Mouse (Mus musculus) liver, embryonic 14.5 days (tissue): Measurements from ENCODE around the gene Jam2. TPM values are rescaled to one million over a fixed set of nuclear protein-coding genes. Genes with fewer than 3 reads are reported as not detected.
A peak's percentile ranks its signal among the peaks of the same experiment; 100 is the strongest.

Source experiments
- ATAC-seq: fragments of 200-750 bp; cut with Nextera tagmentation; 2 replicates; pipeline ENCODE4 v1.8.0; 2017; ENCODE audit warnings: moderate number of reproducible peaks, mild to moderate bottlenecking, moderate library complexity; ENCODE audit not compliant: insufficient read depth
- DNase-seq, 3 experiments: peaks; one replicate each; pipeline ENCODE4 v3.0.0-alpha.2; 2012 to 2013; ENCODE audit warnings: low read depth in 3 of 3, low spot score in 3 of 3
- H3K27ac ChIP-seq: fragments of 300-500 bp; sonication (generic); 2 replicates; pipeline ENCODE4 v1.5.1; 2014; ENCODE audit warnings: moderate library complexity, mild to moderate bottlenecking, control low read depth, inconsistent platforms
- H3K27me3 ChIP-seq: fragments of 300-500 bp; sonication (generic); 2 replicates; pipeline ENCODE4 v1.6.1; 2014; ENCODE audit warnings: mild to moderate bottlenecking, low read length, moderate library complexity; ENCODE audit not compliant: control insufficient read depth, insufficient read depth
- H3K36me3 ChIP-seq: fragments of 300-500 bp; sonication (generic); replicated peaks from 2 replicates; pipeline ENCODE4 v1.6.1; 2014; ENCODE audit warnings: low read depth; ENCODE audit not compliant: control insufficient read depth, insufficient read depth
- H3K4me1 ChIP-seq, 2 experiments: fragments of 200-500 bp in 1 of 2; fragments of 300-500 bp in 1 of 2; sonication (generic) in 1 of 2; replicated peaks; 2 replicates each; pipeline ENCODE4 v1.6.1; 2012 to 2014; ENCODE audit warnings: antibody characterized with exemption in 1 of 2, inconsistent platforms in 1 of 2, low read length in 1 of 2; ENCODE audit not compliant: control insufficient read depth in 2 of 2, insufficient read depth in 2 of 2
- H3K4me2 ChIP-seq: fragments of 300-500 bp; sonication (generic); 2 replicates; pipeline ENCODE4 v1.6.1; 2014; ENCODE audit warnings: low read depth, mild to moderate bottlenecking, control low read depth, moderate library complexity
- H3K4me3 ChIP-seq, 2 experiments: fragments of 200-500 bp in 1 of 2; fragments of 300-500 bp in 1 of 2; sonication (generic) in 1 of 2; 2 replicates each; pipeline ENCODE4 v1.5.1; 2012 to 2014; ENCODE audit warnings: low read depth in 2 of 2, low read length in 2 of 2, mild to moderate bottlenecking in 2 of 2, control low read depth in 1 of 2, inconsistent platforms in 1 of 2, moderate library complexity in 1 of 2; ENCODE audit not compliant: insufficient read depth in 1 of 2
- H3K9ac ChIP-seq: fragments of 300-500 bp; sonication (generic); replicated peaks from 2 replicates; pipeline ENCODE4 v1.6.1; 2014; ENCODE audit warnings: mild to moderate bottlenecking, control low read depth, moderate library complexity
- H3K9me3 ChIP-seq: fragments of 300-500 bp; sonication (generic); 2 replicates; pipeline ENCODE4 v1.6.1; 2016; ENCODE audit warnings: low read length, mixed read lengths; ENCODE audit not compliant: control insufficient read depth
- CTCF ChIP-seq: IDR thresholded peaks from 2 replicates; pipeline ENCODE4 v1.5.1; 2016; ENCODE audit warnings: antibody characterized with exemption, low read depth, control low read depth
- EP300 ChIP-seq: IDR thresholded peaks from 2 replicates; pipeline ENCODE4 v1.6.1; 2016; ENCODE audit warnings: antibody characterized with exemption, low read depth
- WGBS: fragments of 180-500 bp; shearing (Covaris S2); extraction: QIAGEN DNeasy Blood & Tissue Kit; methylation state at CpG from one replicate; pipeline ENCODE4 v1.1.7; 2014; ENCODE audit not compliant: insufficient replicate concordance; 5-methylcytosine and 5-hydroxymethylcytosine counted together
- polyA plus RNA-seq, 2 experiments: library from polyadenylated mRNA; depleted of rRNA in 1 of 2; stranded (reverse) in 1 of 2; unstranded in 1 of 2; fragments of >200 nt; fragmentation: Nextera tagmentation in 1 of 2; extraction: Ambion mirVana in 1 of 2; gene quantifications; 2 replicates each; pipeline versions ENCODE4 v1.2.1 to v1.2.3; 2012 to 2014

Jam2 gene
- polyA plus RNA-seq, 2 experiments: 0.87 to 1.7 TPM

DNA sequence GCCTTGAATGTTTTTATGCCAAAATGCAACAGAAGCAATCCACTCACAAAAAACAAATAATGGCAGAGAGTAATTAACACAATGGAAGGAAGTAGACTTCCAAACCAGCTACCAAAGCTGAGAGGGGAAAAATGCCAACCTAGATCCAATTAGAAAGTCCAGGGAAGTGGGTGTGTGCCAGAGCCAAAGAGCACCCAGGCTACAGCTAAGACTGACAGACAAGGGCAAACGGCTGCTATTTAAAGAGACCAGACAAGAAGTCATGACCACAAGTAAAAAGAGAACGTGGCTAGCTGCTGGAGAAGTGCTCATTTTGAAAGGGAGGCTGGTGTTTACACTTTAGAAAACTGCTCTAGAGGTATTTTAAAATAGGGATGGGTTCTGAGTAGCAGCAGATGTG is 9.4 kb downstream of the Jam2 start:
- H3K27ac ChIP-seq: no peak overlapping the region
- H3K4me3 ChIP-seq: no peak overlapping the region
- no peaks in the 10 kb centered on the region for H3K36me3 ChIP-seq
- no peaks in the 10 kb centered on the region; a peak in 1 of 4 replicates for H3K4me1 ChIP-seq
- no peak for DNase-seq
- ATAC-seq: no peak
- no peak overlapping the region for H3K9ac ChIP-seq
- H3K9me3 ChIP-seq: no peaks in the 10 kb centered on the region
- TF ChIP-seq EP300 (no peak), CTCF (no peak)
- H3K4me2 ChIP-seq: no peak overlapping the region
- no peaks in the 10 kb centered on the region for H3K27me3 ChIP-seq
- 17% methylated on average over 2 of the region's 2 CpGs for WGBS

DNA sequence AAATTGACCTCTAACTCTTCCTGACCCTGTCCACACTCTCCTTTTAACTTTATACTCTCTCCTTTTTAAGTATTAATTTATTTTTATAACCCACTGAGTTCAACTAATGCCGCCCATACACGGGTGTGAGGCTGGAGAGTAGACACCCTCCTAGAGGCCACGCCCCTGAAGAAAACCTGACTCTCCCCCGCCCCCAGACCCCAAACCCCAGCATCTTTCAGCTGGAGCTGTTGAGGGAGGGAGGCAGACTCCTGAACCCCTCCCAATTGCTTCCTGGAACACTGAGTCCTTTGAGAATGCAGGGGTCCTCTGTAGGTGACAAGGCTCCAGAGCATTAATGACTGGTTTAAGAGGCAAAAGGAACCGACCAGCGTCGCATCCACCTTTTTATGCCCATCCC is 11.0 kb downstream of the Jam2 start:
- Histone ChIP-seq H3K9me3 (no peaks in the 10 kb centered on the region), H3K27me3 (no peaks in the 10 kb centered on the region), H3K9ac (no peak overlapping the region), H3K27ac (no peak overlapping the region), H3K4me2 (no peak overlapping the region), H3K4me1 (no peaks in the 10 kb centered on the region; a peak in 1 of 4 replicates), H3K4me3 (no peak overlapping the region), H3K36me3 (no peaks in the 10 kb centered on the region)
- WGBS: 40% methylated on average over 7 of the region's 7 CpGs
- TF ChIP-seq CTCF (no peak), EP300 (no peak)
- no peak for ATAC-seq
- DNase-seq: no peak

DNA sequence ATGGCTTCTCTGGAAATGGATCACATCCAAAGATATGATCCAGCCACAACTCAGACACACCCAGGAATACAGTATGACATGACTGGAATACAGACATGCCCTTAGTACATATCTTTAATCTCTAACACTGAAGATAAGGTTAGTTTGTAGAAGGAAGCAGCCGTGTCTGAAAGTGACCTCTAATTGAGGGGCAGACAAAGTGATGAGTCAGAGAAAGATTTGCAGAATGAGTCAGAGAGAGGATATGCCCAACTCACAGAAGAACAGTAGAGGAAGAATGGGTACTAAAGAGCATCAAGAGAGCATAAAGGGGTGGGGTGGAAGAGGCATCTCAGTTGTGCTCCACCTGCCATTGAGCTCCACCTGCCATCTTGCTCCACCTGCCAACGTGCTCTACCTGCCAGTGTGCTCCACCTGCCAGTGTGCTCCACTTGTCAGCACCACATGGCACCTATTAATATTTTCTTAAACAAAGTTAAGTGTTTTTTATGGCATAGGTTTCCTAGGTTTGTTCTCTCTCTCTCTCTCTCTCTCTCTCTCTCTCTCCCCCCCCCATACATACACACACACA is 16.8 kb downstream of the Jam2 start:
- Histone ChIP-seq H3K9me3 (no peaks in the 10 kb centered on the region), H3K4me2 (no peak overlapping the region), H3K27me3 (no peaks in the 10 kb centered on the region), H3K4me3 (no peak overlapping the region), H3K4me1 (no peaks in the 10 kb centered on the region), H3K36me3 (no peaks in the 10 kb centered on the region), H3K27ac (no peak overlapping the region), H3K9ac (no peak overlapping the region)
- ATAC-seq (no peak), DNase-seq (no peak)
- TF ChIP-seq EP300 (no peak), CTCF (no peak)
- 38% methylated on average over 2 of the region's 2 CpGs for WGBS

DNA sequence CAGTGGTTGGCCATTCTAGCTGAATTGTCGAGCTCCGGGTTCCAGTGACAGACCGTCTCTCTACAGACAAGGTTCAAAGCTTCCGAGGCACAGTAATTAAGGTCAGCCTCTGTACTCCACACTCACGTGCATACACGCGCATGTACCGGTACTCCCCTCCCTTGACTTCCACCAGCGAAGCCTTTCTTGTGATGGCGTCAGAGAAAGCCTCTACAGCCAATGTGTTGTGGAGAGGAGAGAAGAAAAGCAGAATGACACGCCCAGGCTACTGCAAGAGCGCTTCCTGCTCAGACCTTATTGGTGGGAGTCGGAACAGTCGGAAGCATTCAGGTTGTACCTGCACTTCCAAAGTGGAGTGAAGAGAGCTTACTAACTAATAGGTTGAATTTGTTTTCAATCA is 19.5 kb downstream of the Jam2 start:
- no peaks in the 10 kb centered on the region for H3K4me1 ChIP-seq
- ATAC-seq (no peak), DNase-seq (no peak)
- no peak overlapping the region for H3K27ac ChIP-seq
- WGBS: 76% methylated on average over 14 of the region's 14 CpGs
- H3K4me2 ChIP-seq: no peak overlapping the region
- no peaks in the 10 kb centered on the region for H3K36me3 ChIP-seq
- H3K27me3 ChIP-seq: no peaks in the 10 kb centered on the region
- no peaks in the 10 kb centered on the region for H3K9me3 ChIP-seq
- TF ChIP-seq EP300: no peak
- TF ChIP-seq CTCF: no peak
- no peak overlapping the region for H3K4me3 ChIP-seq
- H3K9ac ChIP-seq: no peak overlapping the region

DNA sequence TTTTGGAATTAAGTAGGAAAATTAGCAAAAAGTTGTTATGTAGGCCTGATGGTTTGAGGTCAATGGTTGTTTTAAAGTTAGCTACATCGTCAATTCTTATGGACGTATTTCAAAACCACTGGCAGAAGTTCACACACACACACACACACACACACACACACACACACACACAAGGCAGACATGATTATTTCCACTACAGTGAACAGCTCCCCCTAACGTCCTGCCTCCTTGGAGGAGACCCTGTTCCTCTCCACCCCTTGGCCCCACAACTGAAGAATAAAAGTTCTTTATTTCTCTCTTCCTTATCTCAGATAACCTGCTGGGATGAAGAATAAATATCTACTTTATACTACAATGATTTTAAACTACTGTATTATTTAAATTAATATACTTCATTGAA is 21.4 kb downstream of the Jam2 start:
- ATAC-seq (no peak), DNase-seq (no peak)
- no peaks in the 10 kb centered on the region for H3K4me1 ChIP-seq
- no peaks in the 10 kb centered on the region for H3K9me3 ChIP-seq
- no peak overlapping the region for H3K27ac ChIP-seq
- no peaks in the 10 kb centered on the region for H3K27me3 ChIP-seq
- H3K4me2 ChIP-seq: no peak overlapping the region
- H3K36me3 ChIP-seq: no peaks in the 10 kb centered on the region
- no peak overlapping the region for H3K4me3 ChIP-seq
- TF ChIP-seq CTCF (0 out of 2 replicates have a peak, but pooled peaks have one; percentile 5), EP300 (no peak)
- 41% methylated on average over 3 of the region's 3 CpGs for WGBS
- H3K9ac ChIP-seq: no peak overlapping the region

DNA sequence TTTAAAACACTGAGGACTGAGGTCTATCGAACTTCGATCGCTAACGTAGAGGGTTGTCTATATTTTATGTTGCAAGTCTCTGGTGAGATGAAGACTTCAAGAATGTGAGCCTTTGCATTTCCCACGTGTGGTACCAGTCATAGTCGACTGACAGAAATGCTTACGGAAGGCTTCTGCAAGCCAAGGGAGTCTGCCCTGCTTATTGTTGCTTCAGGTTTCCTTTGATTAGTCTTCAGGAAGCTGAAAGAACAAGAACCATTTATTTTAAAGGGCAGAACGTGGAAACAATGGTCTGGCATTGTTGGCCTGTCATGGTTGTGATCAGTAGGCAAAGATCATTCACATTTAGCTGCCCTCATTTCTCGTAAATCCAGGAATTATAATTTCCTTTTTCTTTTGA is 22.8 kb downstream of the Jam2 start:
- DNase-seq (no peak), ATAC-seq (no peak)
- 59% methylated on average over 9 of the region's 9 CpGs for WGBS
- Histone ChIP-seq H3K27ac (no peak overlapping the region), H3K27me3 (no peaks in the 10 kb centered on the region), H3K4me1 (no peaks in the 10 kb centered on the region), H3K9ac (no peak overlapping the region), H3K9me3 (no peaks in the 10 kb centered on the region), H3K4me2 (no peak overlapping the region), H3K4me3 (no peak overlapping the region), H3K36me3 (no peaks in the 10 kb centered on the region)
- TF ChIP-seq EP300 (no peak), CTCF (no peak)
